Mouse (Mus musculus): ENCODE data around the gene Pdss1.

Gene Pdss1

DNA sequence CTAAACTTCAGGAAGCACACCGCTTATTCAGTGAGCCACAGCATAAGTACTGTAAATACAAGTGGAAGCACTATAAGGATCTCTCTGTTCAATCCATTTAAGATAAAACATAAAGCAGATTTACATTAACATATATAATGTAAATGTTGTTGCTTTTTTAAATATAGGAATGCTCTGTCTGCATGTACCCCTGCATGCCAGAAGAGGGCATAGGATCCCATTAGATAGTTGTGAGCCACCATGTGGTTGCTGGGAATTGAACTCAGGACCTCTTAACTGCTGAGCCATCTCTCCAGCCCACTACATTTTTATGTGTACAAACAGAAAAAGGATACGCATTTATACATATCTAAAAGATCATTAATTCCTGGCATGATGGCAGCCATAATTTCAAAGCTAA, 66.4 kb downstream of the Pdss1 start:
- no peak for DNase-seq (ENCODE audit: low spot score)

DNA sequence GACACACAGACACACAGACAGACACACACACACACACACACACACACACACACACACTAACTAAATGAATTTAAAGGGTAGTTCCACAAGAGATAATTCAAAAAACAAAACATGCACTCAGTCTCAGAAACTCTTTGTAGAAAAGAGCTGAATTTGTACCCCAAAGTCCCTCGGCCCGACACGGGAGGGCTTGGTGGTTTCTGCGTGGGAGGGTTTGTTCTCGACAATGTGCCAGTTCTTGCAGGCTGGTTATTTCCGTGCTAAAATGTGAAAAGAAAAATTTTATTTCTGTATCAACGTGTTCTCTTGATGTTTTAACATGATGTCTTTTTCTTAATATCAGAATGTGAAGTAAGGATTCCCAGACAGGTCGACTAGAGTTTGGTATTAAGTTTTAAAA, 66.9 kb downstream of the Pdss1 start:
- peak; percentile 38 for DNase-seq (ENCODE audit: low spot score)

DNA sequence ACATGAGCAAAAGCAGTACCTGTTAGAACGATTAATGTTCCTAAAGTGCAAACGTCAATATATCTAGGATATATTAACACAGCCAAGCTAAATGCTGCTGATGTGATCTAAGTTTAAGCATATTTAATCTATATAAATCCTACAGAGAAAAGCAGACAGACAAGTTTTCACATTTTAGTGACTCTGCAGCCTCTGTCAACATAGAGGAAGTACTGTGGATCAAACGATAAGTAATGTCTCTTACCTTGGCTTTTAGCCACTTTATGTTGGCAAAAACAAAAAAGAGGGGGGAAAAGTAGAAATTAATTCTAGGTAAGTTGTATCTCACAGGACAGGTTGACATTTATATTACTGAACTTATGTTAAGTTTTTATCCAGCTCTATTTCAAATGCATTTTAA, 67.6 kb downstream of the Pdss1 start:
- DNase-seq (ENCODE audit: low spot score) = no peak

DNA sequence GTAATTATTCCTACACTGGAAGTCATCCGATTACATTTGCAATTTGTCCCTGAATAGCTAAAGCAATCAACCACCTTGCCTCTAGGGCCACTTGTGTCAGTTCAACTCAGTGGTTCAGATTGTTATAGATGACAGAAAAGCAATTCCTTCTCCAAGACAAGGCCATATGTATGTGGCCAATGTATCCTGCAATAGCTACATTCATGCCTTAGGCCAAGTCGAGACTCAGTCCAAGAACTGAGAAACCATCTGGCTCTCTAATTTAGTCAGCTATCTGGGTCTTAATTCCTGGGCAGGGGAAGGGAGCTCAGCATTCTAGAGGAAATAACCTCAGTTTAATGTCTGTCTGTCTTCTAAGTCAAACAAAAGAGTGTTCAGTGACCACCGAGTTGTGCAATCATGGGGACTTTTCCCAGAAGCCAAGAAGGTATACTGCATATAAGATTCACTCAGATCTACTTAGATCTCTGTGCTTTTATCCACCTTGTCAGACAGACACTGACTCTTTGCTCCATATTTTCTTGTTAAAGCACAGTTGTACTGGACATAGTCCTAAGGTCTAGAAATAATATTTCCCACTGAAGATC, 82.2 kb downstream of the Pdss1 start:
- no peak for DNase-seq (ENCODE audit: low spot score)

DNA sequence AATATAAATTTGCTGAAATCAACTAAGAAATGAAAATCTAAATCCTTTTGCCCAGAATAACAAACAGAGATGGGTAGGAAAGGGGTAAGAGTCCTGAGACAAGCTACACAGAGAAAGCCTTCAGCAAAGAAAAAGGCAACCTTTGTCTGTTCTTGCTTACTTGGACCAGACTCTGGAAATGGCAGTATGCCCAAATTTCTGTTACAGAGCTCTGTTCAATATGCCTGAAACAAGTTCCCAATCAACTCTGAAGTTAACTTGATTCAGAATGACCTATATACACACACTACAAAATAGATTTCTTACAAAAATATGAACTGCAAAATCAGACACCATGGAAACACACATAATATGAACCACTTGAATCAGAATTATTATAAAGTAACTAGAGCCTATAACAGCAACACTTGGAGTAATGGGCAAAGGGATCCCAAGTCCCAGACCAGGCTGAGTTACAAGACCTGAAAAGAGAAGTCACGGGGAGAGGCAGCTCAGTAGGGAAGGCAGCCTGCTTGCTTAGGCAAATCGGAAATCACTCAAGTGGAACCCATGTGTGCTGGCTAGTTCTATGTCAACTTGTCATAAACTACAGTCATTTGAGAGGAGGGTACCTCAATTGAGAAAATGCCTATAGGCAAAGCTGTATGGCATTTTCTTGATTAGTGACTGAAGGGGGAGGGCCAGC, 90.8 kb downstream of the Pdss1 start:
- DNase-seq (ENCODE audit: low spot score) = peak; percentile 43

Data from left cerebral cortex, adult 11 months (tissue).